Mouse (Mus musculus): ENCODE results near the gene Vezf1. TPM values are rescaled to one million over a fixed set of nuclear protein-coding genes. Genes with fewer than 3 reads are reported as not detected.

The Vezf1 gene
- polyA plus RNA-seq, 1 experiment from 2014 or later: 23.3 TPM

- peaks cover 17% of the 10 kb centered on the region for H3K4me1 ChIP-seq (ENCODE audit: control insufficient read depth, insufficient read depth, low read length)
- ATAC-seq: no peak
These were observed 19.0 kb upstream of the Vezf1 start for GRCm38 (mm10) chr11:88048961-88049670.

GRCm38 (mm10) chr11:88049732-88050131, 18.3 kb upstream of the Vezf1 start:
- Histone ChIP-seq H3K27me3 (replicated peaks; ENCODE audit: control insufficient read depth, insufficient read depth, low read length) (no peaks in the 10 kb centered on the region), H3K9ac (ENCODE audit: low read depth, low read length) (peak overlapping the region; percentile 29; the same call in 1 of the 2 replicates), H3K4me3 (ENCODE audit: low read length) (peak overlapping the region; percentile 97; the same call in 1 of the 2 replicates), H3K4me1 (ENCODE audit: control insufficient read depth, insufficient read depth, low read length) (peaks cover 17% of the 10 kb centered on the region), H3K36me3 (ENCODE audit: control insufficient read depth, insufficient read depth, low read length) (0 out of 2 replicates have a peak, but pooled peaks cover 2% of the 10 kb centered on the region), H3K9me3 (ENCODE audit: control insufficient read depth, low read length) (no peaks in the 10 kb centered on the region), H3K4me2 (ENCODE audit: low read depth, low read length) (peak overlapping the region; percentile 63), H3K27ac (ENCODE audit: low read length) (no peak overlapping the region)
- ATAC-seq: no peak

More at GRCm38 (mm10) chr11:88048961-88049670, 19.0 kb upstream of the Vezf1 start:
- peak overlapping the region; percentile 100 for H3K9ac ChIP-seq (ENCODE audit: low read depth, low read length)
- H3K9me3 ChIP-seq (ENCODE audit: control insufficient read depth, low read length): no peaks in the 10 kb centered on the region
- peak overlapping the region; percentile 97 for H3K4me3 ChIP-seq (ENCODE audit: low read length)
- 8% methylated on average over 26 of the region's 26 CpGs for WGBS
- H3K27me3 ChIP-seq (replicated peaks; ENCODE audit: control insufficient read depth, insufficient read depth, low read length): no peaks in the 10 kb centered on the region
- peak overlapping the region; percentile 63 for H3K4me2 ChIP-seq (ENCODE audit: low read depth, low read length)
- no peak overlapping the region for H3K27ac ChIP-seq (ENCODE audit: low read length)
- 0 out of 2 replicates have a peak, but pooled peaks cover 2% of the 10 kb centered on the region for H3K36me3 ChIP-seq (ENCODE audit: control insufficient read depth, insufficient read depth, low read length)

- Histone ChIP-seq H3K4me3 (ENCODE audit: low read length) (no peak overlapping the region), H3K4me1 (ENCODE audit: control insufficient read depth, insufficient read depth, low read length) (peaks cover 10% of the 10 kb centered on the region), H3K27me3 (replicated peaks; ENCODE audit: control insufficient read depth, insufficient read depth, low read length) (no peaks in the 10 kb centered on the region), H3K9me3 (ENCODE audit: control insufficient read depth, low read length) (no peaks in the 10 kb centered on the region), H3K36me3 (ENCODE audit: control insufficient read depth, insufficient read depth, low read length) (0 out of 2 replicates have a peak, but pooled peaks cover 2% of the 10 kb centered on the region), H3K27ac (ENCODE audit: low read length) (no peak overlapping the region), H3K9ac (ENCODE audit: low read depth, low read length) (no peak overlapping the region), H3K4me2 (ENCODE audit: low read depth, low read length) (no peak overlapping the region)
- WGBS: 85% methylated on average over 4 of the region's 4 CpGs
- ATAC-seq: no peak
These were observed 15.4 kb upstream of the Vezf1 start for GRCm38 (mm10) chr11:88052638-88053037.

GRCm38 (mm10) chr11:88053821-88054220, 14.3 kb upstream of the Vezf1 start:
- Histone ChIP-seq H3K36me3 (ENCODE audit: control insufficient read depth, insufficient read depth, low read length) (0 out of 2 replicates have a peak, but pooled peaks cover 2% of the 10 kb centered on the region), H3K27ac (ENCODE audit: low read length) (no peak overlapping the region), H3K9me3 (ENCODE audit: control insufficient read depth, low read length) (no peaks in the 10 kb centered on the region), H3K4me2 (ENCODE audit: low read depth, low read length) (no peak overlapping the region), H3K4me1 (ENCODE audit: control insufficient read depth, insufficient read depth, low read length) (peaks cover 10% of the 10 kb centered on the region), H3K27me3 (replicated peaks; ENCODE audit: control insufficient read depth, insufficient read depth, low read length) (no peaks in the 10 kb centered on the region), H3K9ac (ENCODE audit: low read depth, low read length) (no peak overlapping the region), H3K4me3 (ENCODE audit: low read length) (no peak overlapping the region)
- WGBS: 57% methylated on average over 3 of the region's 3 CpGs
- ATAC-seq: 0 out of 2 replicates have a peak, but pooled peaks have one; percentile 22

GRCm38 (mm10) chr11:88054589-88054988, 13.5 kb upstream of the Vezf1 start:
- H3K36me3 ChIP-seq (ENCODE audit: control insufficient read depth, insufficient read depth, low read length): 0 out of 2 replicates have a peak, but pooled peaks cover 2% of the 10 kb centered on the region
- H3K27me3 ChIP-seq (replicated peaks; ENCODE audit: control insufficient read depth, insufficient read depth, low read length): no peaks in the 10 kb centered on the region
- WGBS: 74% methylated on average over 1 of the region's 1 CpGs
- 0 out of 2 replicates have a peak, but pooled peaks have one; percentile 22 for ATAC-seq
- H3K9me3 ChIP-seq (ENCODE audit: control insufficient read depth, low read length): no peaks in the 10 kb centered on the region
- H3K27ac ChIP-seq (ENCODE audit: low read length): no peak overlapping the region
- no peak overlapping the region for H3K4me2 ChIP-seq (ENCODE audit: low read depth, low read length)
- no peak overlapping the region for H3K9ac ChIP-seq (ENCODE audit: low read depth, low read length)
- H3K4me3 ChIP-seq (ENCODE audit: low read length): no peak overlapping the region
- H3K4me1 ChIP-seq (ENCODE audit: control insufficient read depth, insufficient read depth, low read length): peaks cover 10% of the 10 kb centered on the region

GRCm38 (mm10) chr11:88055777-88056176, 12.3 kb upstream of the Vezf1 start:
- H3K4me1 ChIP-seq (ENCODE audit: control insufficient read depth, insufficient read depth, low read length): peaks cover 4% of the 10 kb centered on the region; the same call in 1 of the 2 replicates
- H3K27ac ChIP-seq (ENCODE audit: low read length): no peak overlapping the region
- H3K36me3 ChIP-seq (ENCODE audit: control insufficient read depth, insufficient read depth, low read length): 0 out of 2 replicates have a peak, but pooled peaks cover 2% of the 10 kb centered on the region
- no peaks in the 10 kb centered on the region for H3K9me3 ChIP-seq (ENCODE audit: control insufficient read depth, low read length)
- no peak overlapping the region for H3K9ac ChIP-seq (ENCODE audit: low read depth, low read length)
- no peak overlapping the region for H3K4me2 ChIP-seq (ENCODE audit: low read depth, low read length)
- H3K4me3 ChIP-seq (ENCODE audit: low read length): no peak overlapping the region
- H3K27me3 ChIP-seq (replicated peaks; ENCODE audit: control insufficient read depth, insufficient read depth, low read length): no peaks in the 10 kb centered on the region
- no peak for ATAC-seq
- 82% methylated on average over 2 of the region's 2 CpGs for WGBS

- H3K27ac ChIP-seq (ENCODE audit: low read length): no peak overlapping the region
- no peak overlapping the region for H3K4me3 ChIP-seq (ENCODE audit: low read length)
- no peak overlapping the region for H3K9ac ChIP-seq (ENCODE audit: low read depth, low read length)
- no peaks in the 10 kb centered on the region for H3K27me3 ChIP-seq (replicated peaks; ENCODE audit: control insufficient read depth, insufficient read depth, low read length)
- H3K4me2 ChIP-seq (ENCODE audit: low read depth, low read length): no peak overlapping the region
- no peaks in the 10 kb centered on the region for H3K9me3 ChIP-seq (ENCODE audit: control insufficient read depth, low read length)
- H3K4me1 ChIP-seq (ENCODE audit: control insufficient read depth, insufficient read depth, low read length): no peaks in the 10 kb centered on the region
- no peaks in the 10 kb centered on the region for H3K36me3 ChIP-seq (ENCODE audit: control insufficient read depth, insufficient read depth, low read length)
- 74% methylated on average over 2 of the region's 2 CpGs for WGBS
- ATAC-seq: no peak
These were observed 10.3 kb upstream of the Vezf1 start for GRCm38 (mm10) chr11:88057788-88058187.

- no peak overlapping the region for H3K27ac ChIP-seq (ENCODE audit: low read length)
- no peaks in the 10 kb centered on the region for H3K9me3 ChIP-seq (ENCODE audit: control insufficient read depth, low read length)
- ATAC-seq: peak; percentile 82
- no peaks in the 10 kb centered on the region for H3K36me3 ChIP-seq (ENCODE audit: control insufficient read depth, insufficient read depth, low read length)
- H3K9ac ChIP-seq (ENCODE audit: low read depth, low read length): no peak overlapping the region
- no peak overlapping the region for H3K4me3 ChIP-seq (ENCODE audit: low read length)
- H3K4me1 ChIP-seq (ENCODE audit: control insufficient read depth, insufficient read depth, low read length): no peaks in the 10 kb centered on the region
- no peaks in the 10 kb centered on the region for H3K27me3 ChIP-seq (replicated peaks; ENCODE audit: control insufficient read depth, insufficient read depth, low read length)
- WGBS: 51% methylated on average over 2 of the region's 2 CpGs
- no peak overlapping the region for H3K4me2 ChIP-seq (ENCODE audit: low read depth, low read length)
These were observed 8.9 kb upstream of the Vezf1 start for GRCm38 (mm10) chr11:88059141-88059540.

- no peak overlapping the region for H3K4me3 ChIP-seq (ENCODE audit: low read length)
- WGBS: 74% methylated on average over 2 of the region's 2 CpGs
- ATAC-seq: no peak
- no peaks in the 10 kb centered on the region for H3K36me3 ChIP-seq (ENCODE audit: control insufficient read depth, insufficient read depth, low read length)
- H3K9me3 ChIP-seq (ENCODE audit: control insufficient read depth, low read length): no peaks in the 10 kb centered on the region
- no peak overlapping the region for H3K9ac ChIP-seq (ENCODE audit: low read depth, low read length)
- no peaks in the 10 kb centered on the region for H3K27me3 ChIP-seq (replicated peaks; ENCODE audit: control insufficient read depth, insufficient read depth, low read length)
- H3K27ac ChIP-seq (ENCODE audit: low read length): no peak overlapping the region
- H3K4me2 ChIP-seq (ENCODE audit: low read depth, low read length): no peak overlapping the region
- H3K4me1 ChIP-seq (ENCODE audit: control insufficient read depth, insufficient read depth, low read length): no peaks in the 10 kb centered on the region
These were observed 6.0 kb upstream of the Vezf1 start for GRCm38 (mm10) chr11:88061892-88062625.
